Mouse (Mus musculus) naive thymus-derived CD4-positive, alpha-beta T cell, adult 2 months (primary cell): ENCODE data around the gene Noc4l.

Source experiments
- DNase-seq: peaks from one replicate; pipeline ENCODE4 v3.0.0-alpha.2; 2011; ENCODE audit warnings: low read depth

Noc4l gene

GRCm38 (mm10) chr5:110652719-110653648 lies at the start of gene Noc4l, which contains the start of gene Ddx51:
TSS of gene Noc4l (minus strand) at chr5:110653417.
TSS of gene Ddx51 (plus strand) at chr5:110653451.
- peak; percentile 97 for DNase-seq

GRCm38 (mm10) chr5:110698617-110699016 lies 45.4 kb upstream of the Noc4l start:
- no peak for DNase-seq

- DNase-seq: no peak
Observed at GRCm38 (mm10) chr5:110682041-110682440, 28.8 kb upstream of the Noc4l start.

GRCm38 (mm10) chr5:110665486-110666121 lies 12.4 kb upstream of the Noc4l start:
- no peak for DNase-seq

- DNase-seq: no peak
Observed at GRCm38 (mm10) chr5:110664750-110665269, 11.6 kb upstream of the Noc4l start.

- DNase-seq: no peak
Observed at GRCm38 (mm10) chr5:110664041-110664440, 10.8 kb upstream of the Noc4l start.

GRCm38 (mm10) chr5:110659682-110660081 lies 6.5 kb upstream of the Noc4l start:
- no peak for DNase-seq

GRCm38 (mm10) chr5:110653686-110654085 lies 469 bp upstream of the Noc4l start:
- no peak for DNase-seq

- no peak for DNase-seq
Observed at GRCm38 (mm10) chr5:110646377-110646776, 6.8 kb downstream of the Noc4l start.

GRCm38 (mm10) chr5:110639459-110639858 lies 13.8 kb downstream of the Noc4l start:
- peak; percentile 93 for DNase-seq

- no peak for DNase-seq
Observed at GRCm38 (mm10) chr5:110638306-110639074, 14.7 kb downstream of the Noc4l start.

GRCm38 (mm10) chr5:110635951-110636707 lies 17.1 kb downstream of the Noc4l start:
- peak; percentile 83 for DNase-seq

- no peak for DNase-seq
Observed at GRCm38 (mm10) chr5:110629525-110630120, 23.6 kb downstream of the Noc4l start.

GRCm38 (mm10) chr5:110628156-110628555 lies 25.1 kb downstream of the Noc4l start:
- no peak for DNase-seq

- DNase-seq: no peak
Observed at GRCm38 (mm10) chr5:110627351-110627750, 25.9 kb downstream of the Noc4l start.

GRCm38 (mm10) chr5:110624319-110624718 lies 28.9 kb downstream of the Noc4l start:
- no peak for DNase-seq

- no peak for DNase-seq
Observed at GRCm38 (mm10) chr5:110619226-110619625, 34.0 kb downstream of the Noc4l start.

GRCm38 (mm10) chr5:110611435-110612158 lies 41.6 kb downstream of the Noc4l start:
- no peak for DNase-seq

- DNase-seq: no peak
Observed at GRCm38 (mm10) chr5:110610484-110610883, 42.7 kb downstream of the Noc4l start.

GRCm38 (mm10) chr5:110609868-110610267 lies 43.3 kb downstream of the Noc4l start:
- DNase-seq: no peak
